10 mouse cellular contexts compared by ENCODE assay signal in genomic region chr5:112470144-112470543, GRCm38 (mm10). TPM values are rescaled to one million over a fixed set of nuclear protein-coding genes. Genes with fewer than 3 reads are reported as not detected.
DNase-seq lines count a peak whose midpoint lies in the region; ATAC-seq and TF ChIP-seq lines count a peak whose summit lies in the region.
"Had no signal": no experiment of that assay in that cellular context is flagged by ENCODE, and none has a peak within 500 bp of the region (broad histone marks: within the 10 kb centered on the region; RNA-seq: fewer than 3 reads in every experiment).

No protein-coding gene starts in this region.

- 73% methylated on average over 6 of the region's 6 CpGs for WGBS in forebrain, postnatal 0 days
- 70% methylated on average over 6 of the region's 6 CpGs for WGBS in forebrain, embryonic 16.5 days
- WGBS in midbrain, embryonic 14.5 days, result 75% methylated on average over 6 of the region's 6 CpGs
- WGBS in midbrain, embryonic 13.5 days, result 71% methylated on average over 6 of the region's 6 CpGs

- no peak overlapping the region for H3K4me2 ChIP-seq in forebrain, postnatal 0 days (ENCODE audit: low read depth)
- no peak overlapping the region for H3K4me2 ChIP-seq in forebrain, embryonic 16.5 days (ENCODE audit: low read length)
- no peak overlapping the region for H3K4me2 ChIP-seq in midbrain, embryonic 14.5 days (ENCODE audit: low read length)
- H3K4me2 ChIP-seq in midbrain, embryonic 13.5 days (replicated peaks), result no peak overlapping the region
- H3K4me2 ChIP-seq: lung, embryonic 15.5 days had no signal

- H3K36me3 ChIP-seq in forebrain, postnatal 0 days (ENCODE audit: insufficient read depth), result peaks cover 19% of the 10 kb centered on the region; the same call in 1 of the 2 replicates
- peaks cover 8% of the 10 kb centered on the region; the same call in 1 of the 2 replicates for H3K36me3 ChIP-seq in forebrain, embryonic 16.5 days (ENCODE audit: control insufficient read depth, insufficient read depth)
- peaks cover 26% of the 10 kb centered on the region for H3K36me3 ChIP-seq in midbrain, embryonic 14.5 days (ENCODE audit: control insufficient read depth, insufficient read depth, low read length)
- H3K36me3 ChIP-seq in midbrain, embryonic 13.5 days, result peaks cover 27% of the 10 kb centered on the region
- H3K36me3 ChIP-seq: lung, embryonic 15.5 days had no signal

- peak; percentile 75 for DNase-seq in forebrain, postnatal 0 days
- DNase-seq in midbrain, embryonic 14.5 days, result peak; percentile 73
- DNase-seq in adrenal gland, postnatal 36 days, result peak; percentile 40 to 62
- DNase-seq in lung, postnatal 4 days, result peak; percentile 49 to 65
- DNase-seq in urinary bladder, adult 18-20 months (ENCODE audit: low spot score in 2 of 2), result no peak

- no peaks in the 10 kb centered on the region for H3K27me3 ChIP-seq in forebrain, postnatal 0 days (ENCODE audit: insufficient read depth, low read length)
- no peaks in the 10 kb centered on the region for H3K27me3 ChIP-seq in forebrain, embryonic 16.5 days (replicated peaks; ENCODE audit: control insufficient read depth, insufficient read depth, low read length)
- H3K27me3 ChIP-seq in midbrain, embryonic 14.5 days (ENCODE audit: control insufficient read depth, insufficient read depth, low read length), result no peaks in the 10 kb centered on the region
- no peaks in the 10 kb centered on the region for H3K27me3 ChIP-seq in midbrain, embryonic 13.5 days
- H3K27me3 ChIP-seq: lung, embryonic 15.5 days had no signal

- H3K27ac ChIP-seq in forebrain, postnatal 0 days (ENCODE audit: low read depth, low read length), result no peak overlapping the region
- no peak overlapping the region for H3K27ac ChIP-seq in forebrain, embryonic 16.5 days (ENCODE audit: low read length)
- H3K27ac ChIP-seq in midbrain, embryonic 14.5 days (replicated peaks; ENCODE audit: low read depth, low read length), result no peak overlapping the region
- no peak overlapping the region for H3K27ac ChIP-seq in midbrain, embryonic 13.5 days
- H3K27ac ChIP-seq: lung, embryonic 15.5 days had no signal

- peak; percentile 87 for TF ChIP-seq CTCF in forebrain, postnatal 0 days (IDR thresholded peaks at IDR 0.05; ENCODE audit: low read depth)

- no peak overlapping the region for H3K4me3 ChIP-seq in forebrain, postnatal 0 days (ENCODE audit: low read depth, low read length)
- no peak overlapping the region for H3K4me3 ChIP-seq in forebrain, embryonic 16.5 days (replicated peaks; ENCODE audit: low read length)
- no peak overlapping the region for H3K4me3 ChIP-seq in midbrain, embryonic 14.5 days (replicated peaks; ENCODE audit: low read depth, low read length)
- no peak overlapping the region for H3K4me3 ChIP-seq in midbrain, embryonic 13.5 days (replicated peaks)
- H3K4me3 ChIP-seq: lung, embryonic 15.5 days had no signal

- no peak for ATAC-seq in forebrain, postnatal 0 days
- ATAC-seq in forebrain, embryonic 16.5 days, result no peak
- ATAC-seq in midbrain, embryonic 14.5 days (ENCODE audit: low FRiP score, low TSS enrichment), result no peak
- no peak for ATAC-seq in midbrain, embryonic 13.5 days
- 0 out of 2 replicates have a peak, but pooled peaks have one; percentile 14 for ATAC-seq in frontal cortex, adult (ENCODE audit: low TSS enrichment)

- no peak overlapping the region for H3K9ac ChIP-seq in forebrain, postnatal 0 days
- no peak overlapping the region for H3K9ac ChIP-seq in forebrain, embryonic 16.5 days (replicated peaks; ENCODE audit: low read depth, low read length)
- no peak overlapping the region for H3K9ac ChIP-seq in midbrain, embryonic 14.5 days (replicated peaks; ENCODE audit: low read length)
- no peak overlapping the region for H3K9ac ChIP-seq in midbrain, embryonic 13.5 days (replicated peaks)
- H3K9ac ChIP-seq: lung, embryonic 15.5 days had no signal

- no peaks in the 10 kb centered on the region for H3K9me3 ChIP-seq in forebrain, postnatal 0 days (ENCODE audit: low read length)
- H3K9me3 ChIP-seq in forebrain, embryonic 16.5 days (ENCODE audit: control insufficient read depth, low read length), result no peaks in the 10 kb centered on the region
- H3K9me3 ChIP-seq in midbrain, embryonic 14.5 days (ENCODE audit: control insufficient read depth, low read length), result 0 out of 2 replicates have a peak, but pooled peaks cover 6% of the 10 kb centered on the region
- no peaks in the 10 kb centered on the region for H3K9me3 ChIP-seq in midbrain, embryonic 13.5 days
- H3K9me3 ChIP-seq: lung, embryonic 15.5 days had no signal

- no peaks in the 10 kb centered on the region for H3K4me1 ChIP-seq in forebrain, postnatal 0 days (ENCODE audit: insufficient read depth)
- 0 out of 2 replicates have a peak, but pooled peaks cover 2% of the 10 kb centered on the region for H3K4me1 ChIP-seq in forebrain, embryonic 16.5 days (replicated peaks; ENCODE audit: control insufficient read depth, insufficient read depth, low read length)
- peaks cover 5% of the 10 kb centered on the region for H3K4me1 ChIP-seq in midbrain, embryonic 14.5 days (ENCODE audit: control insufficient read depth, insufficient read depth, low read length)
- peaks cover 26% of the 10 kb centered on the region for H3K4me1 ChIP-seq in midbrain, embryonic 13.5 days (replicated peaks)

RNA-seq across cellular contexts. Expression of gene Gm6588, which starts 20.9 kb away (rescaled TPM):
- not detected in 2 replicates for total RNA-seq in forebrain, postnatal 0 days (2014; rRNA removed)
- polyA plus RNA-seq in forebrain, postnatal 0 days (2015; fragmentation: Nextera tagmentation; extraction: Ambion mirVana), result 0.11 TPM in 1 of 2 replicates, not detected in the other
- polyA plus RNA-seq in forebrain, embryonic 16.5 days (2015; fragmentation: Nextera tagmentation; extraction: Ambion mirVana), result 0.43 and 1.3 TPM in 2 replicates
- 0.26 and 0.61 TPM in 2 replicates for polyA plus RNA-seq in midbrain, embryonic 14.5 days (2014; fragmentation: Nextera tagmentation; extraction: Ambion mirVana)
- polyA plus RNA-seq in midbrain, embryonic 13.5 days (2015; fragmentation: Nextera tagmentation; extraction: Ambion mirVana), result 1.5 and 1.7 TPM in 2 replicates
- total RNA-seq in adrenal gland, postnatal 36 days (2021), result not detected
- polyA plus RNA-seq: heart, embryonic 14.5 days; lung, embryonic 15.5 days had no signal

Comparison
In these comparisons a context has a peak if more than half of its experiments do, and no peak if none do; other contexts are left out.
1. DNase-seq: peak in forebrain, postnatal 0 days (single experiment), midbrain, embryonic 14.5 days (single experiment), adrenal gland, postnatal 36 days (2 of 2) and lung, postnatal 4 days (2 of 2); none in urinary bladder, adult 18-20 months (0 of 2).